Mouse (Mus musculus): ENCODE results near the gene Usp28. TPM values are rescaled to one million over a fixed set of nuclear protein-coding genes. Genes with fewer than 3 reads are reported as not detected.

Gene Usp28
- polyA plus RNA-seq, 1 experiment from 2014 or later, result 27.4 TPM

DNA sequence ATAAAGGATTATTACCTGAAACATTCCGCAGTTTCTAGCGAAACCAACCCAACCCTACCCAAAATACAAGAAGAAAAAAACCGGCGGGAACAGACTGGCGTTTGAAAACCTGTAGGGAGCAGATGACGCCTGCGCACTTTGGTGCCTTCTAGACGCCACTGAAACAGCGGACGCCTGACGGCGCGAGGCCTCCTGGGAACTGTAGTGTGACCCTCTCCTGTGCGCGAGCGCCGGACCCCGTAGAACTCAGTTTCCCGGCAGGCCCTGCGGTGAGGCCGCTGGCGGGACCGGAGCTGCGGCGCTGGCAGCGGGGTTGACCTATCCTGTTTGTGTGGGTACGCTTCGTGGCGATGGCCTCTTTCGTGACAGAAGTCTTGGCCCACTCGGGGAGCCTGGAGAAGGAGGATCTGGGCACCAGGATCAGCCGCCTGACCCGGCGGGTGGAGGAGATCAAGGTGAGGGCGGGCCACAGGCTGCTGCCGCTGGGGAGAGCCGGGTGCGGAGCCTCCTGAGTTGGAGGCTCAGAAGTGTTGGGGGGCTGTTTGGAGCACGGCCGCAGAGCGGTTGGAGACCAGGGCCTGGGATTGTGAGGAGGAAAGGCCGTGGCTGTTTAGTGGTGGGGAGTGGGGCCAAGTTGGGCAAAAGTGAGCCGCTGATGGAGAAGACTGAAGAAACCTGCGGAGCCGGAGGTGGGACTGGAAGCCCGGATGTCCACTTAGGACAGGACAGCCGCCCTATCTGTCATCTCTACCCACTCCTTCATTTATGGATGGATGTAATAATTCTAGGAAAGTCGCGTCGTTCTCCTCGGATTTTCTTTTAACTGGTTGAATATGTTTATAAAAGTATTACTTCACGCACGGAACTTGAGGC is 70.4 kb downstream of the Usp28 start, which contains the start of gene Zw10:
Gene Zw10 (plus strand): TSS at position 281 of the 873 bp plus-strand sequence.
- Histone ChIP-seq H3K4me1 (ENCODE audit: control insufficient read depth, insufficient read depth, low read length) (peaks cover 8% of the 10 kb centered on the region), H3K27ac (ENCODE audit: low read length) (peak within 1 kb of the TSS; percentile 67), H3K36me3 (ENCODE audit: control insufficient read depth, insufficient read depth, low read length) (no peaks in the 10 kb centered on the region), H3K4me2 (ENCODE audit: low read depth, low read length) (peak within 1 kb of the TSS; percentile 73), H3K9me3 (replicated peaks; ENCODE audit: control insufficient read depth, low read length) (no peaks in the 10 kb centered on the region), H3K27me3 (ENCODE audit: control insufficient read depth, insufficient read depth, low read length) (no peaks in the 10 kb centered on the region), H3K9ac (ENCODE audit: low read length) (peak within 1 kb of the TSS; percentile 91), H3K4me3 (replicated peaks; ENCODE audit: low read length) (peak within 1 kb of the TSS; percentile 87)
- under 1% methylated on average over 53 of the region's 53 CpGs for WGBS
- peak; percentile 99 for ATAC-seq (ENCODE audit: insufficient read depth, low FRiP score)

DNA sequence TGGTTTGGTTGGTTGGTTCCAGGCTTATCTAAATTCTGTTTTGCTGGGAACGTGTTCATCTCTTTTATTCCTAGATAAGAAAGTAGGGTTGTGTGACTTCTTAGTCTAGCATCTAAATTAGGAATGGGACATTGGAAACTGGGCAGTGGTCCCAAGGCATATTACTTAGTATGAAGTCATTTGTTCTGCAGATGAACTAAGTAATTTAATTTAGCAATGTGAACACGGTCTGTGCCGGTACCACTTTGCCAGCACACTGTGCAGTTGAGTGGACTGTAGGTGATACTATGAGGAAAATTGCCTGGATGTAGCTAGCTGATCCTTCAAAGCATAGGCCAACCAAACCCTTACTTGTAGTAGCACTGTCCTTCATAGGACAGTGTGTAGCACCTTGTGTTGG is 91.7 kb downstream of the Usp28 start:
- Histone ChIP-seq H3K4me3 (replicated peaks; ENCODE audit: low read length) (no peak overlapping the region), H3K36me3 (ENCODE audit: control insufficient read depth, insufficient read depth, low read length) (peaks cover 6% of the 10 kb centered on the region; the same call in 1 of the 2 replicates), H3K9me3 (replicated peaks; ENCODE audit: control insufficient read depth, low read length) (no peaks in the 10 kb centered on the region), H3K27ac (ENCODE audit: low read length) (no peak overlapping the region), H3K9ac (ENCODE audit: low read length) (no peak overlapping the region), H3K4me2 (ENCODE audit: low read depth, low read length) (no peak overlapping the region), H3K4me1 (ENCODE audit: control insufficient read depth, insufficient read depth, low read length) (no peaks in the 10 kb centered on the region), H3K27me3 (ENCODE audit: control insufficient read depth, insufficient read depth, low read length) (no peaks in the 10 kb centered on the region)
- ATAC-seq (ENCODE audit: insufficient read depth, low FRiP score), result no peak
- 86% methylated on average over 3 of the region's 3 CpGs for WGBS

DNA sequence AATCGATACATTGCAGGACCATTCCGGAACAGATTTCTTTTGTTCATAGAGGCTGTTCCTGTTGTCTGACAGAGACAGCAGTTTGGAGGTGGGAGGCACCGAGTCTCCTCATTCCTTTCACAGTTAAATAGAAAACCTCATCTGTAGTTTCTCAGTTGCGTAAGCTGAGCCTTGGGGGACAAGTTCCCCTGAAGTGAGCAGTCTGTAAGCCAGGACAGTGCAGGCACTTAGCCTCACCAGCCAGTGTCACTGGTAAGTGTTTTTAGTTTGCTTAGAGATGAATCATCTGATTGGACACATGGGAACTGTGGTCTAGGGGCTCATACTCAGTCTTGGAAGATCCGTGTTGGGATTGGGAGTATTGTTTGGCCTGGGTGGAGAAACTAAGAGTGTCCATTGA is 95.9 kb downstream of the Usp28 start, which contains the start of gene Tmprss5:
Gene Tmprss5 (plus strand): TSS at position 154 of the 400 bp plus-strand sequence.
- 58% methylated on average over 5 of the region's 5 CpGs for WGBS
- Histone ChIP-seq H3K4me3 (replicated peaks; ENCODE audit: low read length) (no peak within 1 kb of the TSS), H3K9me3 (replicated peaks; ENCODE audit: control insufficient read depth, low read length) (no peaks in the 10 kb centered on the region), H3K4me1 (ENCODE audit: control insufficient read depth, insufficient read depth, low read length) (no peaks in the 10 kb centered on the region), H3K27me3 (ENCODE audit: control insufficient read depth, insufficient read depth, low read length) (no peaks in the 10 kb centered on the region), H3K9ac (ENCODE audit: low read length) (no peak within 1 kb of the TSS), H3K27ac (ENCODE audit: low read length) (no peak within 1 kb of the TSS), H3K4me2 (ENCODE audit: low read depth, low read length) (no peak within 1 kb of the TSS), H3K36me3 (ENCODE audit: control insufficient read depth, insufficient read depth, low read length) (peaks cover 6% of the 10 kb centered on the region; the same call in 1 of the 2 replicates)
- ATAC-seq (ENCODE audit: insufficient read depth, low FRiP score), result no peak

DNA sequence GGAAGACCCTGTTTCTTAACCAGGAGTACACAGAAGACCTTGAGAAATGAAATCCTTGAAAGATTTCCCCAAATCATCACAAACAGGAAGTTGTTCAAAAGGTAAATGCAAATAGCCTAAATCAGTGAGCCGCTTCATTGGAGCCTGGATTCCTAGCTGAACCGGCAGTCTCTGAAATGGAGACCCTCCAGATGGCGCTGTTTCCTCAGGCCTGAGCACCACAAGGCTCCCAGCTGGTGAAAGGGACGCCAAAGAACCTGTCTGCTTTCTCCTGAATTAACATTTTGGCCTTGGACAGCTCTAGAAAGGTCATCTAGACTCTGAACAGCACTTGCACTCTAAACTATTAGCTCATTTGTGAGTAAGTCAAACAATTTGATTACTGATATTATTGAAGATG is 96.4 kb downstream of the Usp28 start:
- no peak overlapping the region for H3K27ac ChIP-seq (ENCODE audit: low read length)
- no peak overlapping the region for H3K9ac ChIP-seq (ENCODE audit: low read length)
- H3K4me3 ChIP-seq (replicated peaks; ENCODE audit: low read length), result no peak overlapping the region
- H3K36me3 ChIP-seq (ENCODE audit: control insufficient read depth, insufficient read depth, low read length), result peaks cover 6% of the 10 kb centered on the region; the same call in 1 of the 2 replicates
- H3K4me1 ChIP-seq (ENCODE audit: control insufficient read depth, insufficient read depth, low read length), result no peaks in the 10 kb centered on the region
- no peaks in the 10 kb centered on the region for H3K27me3 ChIP-seq (ENCODE audit: control insufficient read depth, insufficient read depth, low read length)
- 10% methylated on average over 4 of the region's 4 CpGs for WGBS
- H3K4me2 ChIP-seq (ENCODE audit: low read depth, low read length), result no peak overlapping the region
- no peak for ATAC-seq (ENCODE audit: insufficient read depth, low FRiP score)
- no peaks in the 10 kb centered on the region for H3K9me3 ChIP-seq (replicated peaks; ENCODE audit: control insufficient read depth, low read length)

DNA sequence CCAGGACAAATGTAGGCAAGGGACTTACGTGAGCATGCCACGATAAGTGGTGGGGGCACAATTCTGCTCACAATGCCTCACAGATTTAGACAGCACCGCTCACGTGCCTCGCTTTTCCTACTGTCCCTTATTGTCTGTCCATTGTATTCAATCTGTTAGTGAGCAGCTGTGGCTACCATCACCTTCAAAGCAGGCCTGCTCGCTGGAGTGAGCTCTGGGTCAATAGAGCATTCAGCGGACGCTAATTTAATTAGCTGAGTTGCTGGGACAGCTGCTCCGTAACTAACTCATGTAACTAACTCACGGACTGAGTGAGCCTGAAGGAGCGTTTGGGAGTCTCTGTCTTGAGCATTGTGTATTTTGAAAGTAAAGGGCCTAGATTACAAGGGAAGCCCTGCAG is 102.1 kb downstream of the Usp28 start:
- no peak overlapping the region for H3K4me2 ChIP-seq (ENCODE audit: low read depth, low read length)
- 67% methylated on average over 11 of the region's 11 CpGs for WGBS

More for the DNA sequence above, 102.1 kb downstream of the Usp28 start:
- Histone ChIP-seq H3K4me3 (replicated peaks; ENCODE audit: low read length) (no peak overlapping the region), H3K27ac (ENCODE audit: low read length) (no peak overlapping the region), H3K9ac (ENCODE audit: low read length) (no peak overlapping the region), H3K36me3 (ENCODE audit: control insufficient read depth, insufficient read depth, low read length) (no peaks in the 10 kb centered on the region), H3K9me3 (replicated peaks; ENCODE audit: control insufficient read depth, low read length) (no peaks in the 10 kb centered on the region), H3K4me1 (ENCODE audit: control insufficient read depth, insufficient read depth, low read length) (no peaks in the 10 kb centered on the region), H3K27me3 (ENCODE audit: control insufficient read depth, insufficient read depth, low read length) (no peaks in the 10 kb centered on the region)
- no peak for ATAC-seq (ENCODE audit: insufficient read depth, low FRiP score)

Other genes starting within 250 kb of the Usp28 start
- gene Zbtb16, start 149.2 kb upstream of the Usp28 start, polyA plus RNA-seq (2015; fragmentation: Nextera tagmentation; extraction: Ambion mirVana), result 5.1 and 5.9 TPM in 2 replicates
- gene Htr3a, start 74.3 kb upstream of the Usp28 start, polyA plus RNA-seq (2015; fragmentation: Nextera tagmentation; extraction: Ambion mirVana), result 1.3 and 1.5 TPM in 2 replicates
- gene Htr3b, start 20.4 kb upstream of the Usp28 start, polyA plus RNA-seq (2015; fragmentation: Nextera tagmentation; extraction: Ambion mirVana), result 0.24 and 0.30 TPM in 2 replicates
- 34.9 and 35.9 TPM in 2 replicates for gene Zw10, start 70.2 kb downstream of the Usp28 start, polyA plus RNA-seq (2015; fragmentation: Nextera tagmentation; extraction: Ambion mirVana)
- 4.5 and 4.8 TPM in 2 replicates for gene Tmprss5, start 95.9 kb downstream of the Usp28 start, polyA plus RNA-seq (2015; fragmentation: Nextera tagmentation; extraction: Ambion mirVana)